Comparison of ENCODE assay signal across 26 mouse cellular contexts in genomic region chr7:133569194-133569880, GRCm38 (mm10). TPM values are rescaled to one million over a fixed set of nuclear protein-coding genes. Genes with fewer than 3 reads are reported as not detected.
DNase-seq lines count a peak whose midpoint lies in the region; ATAC-seq and TF ChIP-seq lines count a peak whose summit lies in the region.
"Had no signal": no experiment of that assay in that cellular context is flagged by ENCODE, and none has a peak within 500 bp of the region (broad histone marks: within the 10 kb centered on the region; RNA-seq: fewer than 3 reads in every experiment).

No protein-coding gene starts in this region.

- H3K9me3 ChIP-seq in kidney, postnatal 0 days (replicated peaks; ENCODE audit: low read length): no peaks in the 10 kb centered on the region
- H3K9me3 ChIP-seq in limb, embryonic 11.5 days (ENCODE audit: control insufficient read depth, low read length): no peaks in the 10 kb centered on the region
- H3K9me3 ChIP-seq: embryonic facial prominence, embryonic 15.5 days had no signal

- no peak overlapping the region for H3K4me3 ChIP-seq in kidney, postnatal 0 days (replicated peaks; ENCODE audit: low read depth, low read length)
- H3K4me3 ChIP-seq in limb, embryonic 11.5 days (ENCODE audit: low read depth, low read length): no peak overlapping the region
- H3K4me3 ChIP-seq: embryonic facial prominence, embryonic 15.5 days; heart, adult 2 months had no signal

- H3K36me3 ChIP-seq in kidney, postnatal 0 days (ENCODE audit: insufficient read depth, low read length): no peaks in the 10 kb centered on the region
- no peaks in the 10 kb centered on the region for H3K36me3 ChIP-seq in limb, embryonic 11.5 days (ENCODE audit: control insufficient read depth, insufficient read depth, low read length)
- H3K36me3 ChIP-seq: embryonic facial prominence, embryonic 15.5 days had no signal

- DNase-seq in forelimb bud, embryonic 11.5 days (ENCODE audit: low read depth, low spot score): peak; percentile 54
- peak; percentile 24 for DNase-seq in kidney, adult 18-20 months
- peak; percentile 86 for DNase-seq in kidney, postnatal 0 days (ENCODE audit: low spot score)
- DNase-seq in limb, embryonic 11.5 days (ENCODE audit: low spot score): peak; percentile 58
- DNase-seq in gastrocnemius, postnatal 14 days: no peak
- no peak for DNase-seq in thymus, postnatal 25 days
- no peak for DNase-seq in right cerebral cortex, postnatal 10 days (ENCODE audit: low spot score in 2 of 2)
- DNase-seq: cerebellum, adult 18-20 months; cerebellum, postnatal 25 days; heart, adult 2 months; layer of hippocampus, adult 9-11 months; liver; lung, adult 18-20 months; lung, postnatal 36 days had no signal

- H3K4me2 ChIP-seq in kidney, postnatal 0 days (ENCODE audit: low read length): peak overlapping the region; percentile 44
- no peak overlapping the region; the same call in 1 of the 2 replicates for H3K4me2 ChIP-seq in limb, embryonic 11.5 days (ENCODE audit: low read depth, severe bottlenecking)
- H3K4me2 ChIP-seq: embryonic facial prominence, embryonic 15.5 days had no signal

- no peaks in the 10 kb centered on the region for H3K27me3 ChIP-seq in kidney, postnatal 0 days (ENCODE audit: insufficient read depth, low read length)
- H3K27me3 ChIP-seq in limb, embryonic 11.5 days (ENCODE audit: control insufficient read depth, insufficient read depth, low read length): no peaks in the 10 kb centered on the region
- H3K27me3 ChIP-seq: embryonic facial prominence, embryonic 15.5 days had no signal

- no peak for TF ChIP-seq CTCF in kidney, postnatal 0 days (IDR thresholded peaks at IDR 0.05; ENCODE audit: low read depth)

- WGBS in kidney, postnatal 0 days: 15% methylated on average over 16 of the region's 16 CpGs
- WGBS in limb, embryonic 11.5 days: 40% methylated on average over 16 of the region's 16 CpGs

- ATAC-seq in kidney, postnatal 0 days (replicated peaks; ENCODE audit: low FRiP score, low read depth): peak; percentile 91
- ATAC-seq in limb, embryonic 11.5 days (ENCODE audit: insufficient number of reproducible peaks, low FRiP score, low TSS enrichment, low read depth): peak; percentile 68; the same call in 1 of the 2 replicates

- H3K9ac ChIP-seq in kidney, postnatal 0 days (ENCODE audit: low read depth, low read length): no peak overlapping the region
- H3K9ac ChIP-seq in limb, embryonic 11.5 days (ENCODE audit: low read length): no peak overlapping the region
- H3K9ac ChIP-seq: embryonic facial prominence, embryonic 15.5 days had no signal

- peak overlapping the region; percentile 73 for H3K27ac ChIP-seq in kidney, postnatal 0 days
- no peak overlapping the region for H3K27ac ChIP-seq in limb, embryonic 11.5 days (replicated peaks; ENCODE audit: low read depth, low read length)
- H3K27ac ChIP-seq: embryonic facial prominence, embryonic 15.5 days; heart, adult 2 months had no signal

- intact Hi-C loops in gastrocnemius, postnatal 14 days (cut with DNase I; ENCODE audit: low total_unique reads): no loop called here

- H3K4me1 ChIP-seq in kidney, postnatal 0 days (replicated peaks; ENCODE audit: insufficient read depth, low read length): peaks cover 24% of the 10 kb centered on the region; the same call in 1 of the 2 replicates
- H3K4me1 ChIP-seq in limb, embryonic 11.5 days (ENCODE audit: control insufficient read depth, insufficient read depth, low read length): 0 out of 2 replicates have a peak, but pooled peaks cover 4% of the 10 kb centered on the region
- H3K4me1 ChIP-seq: embryonic facial prominence, embryonic 15.5 days had no signal

RNA-seq across cellular contexts. Expression of gene Tex36, which starts 32.6 kb away (rescaled TPM):
- 0.32 TPM in 1 of 2 replicates, not detected in the other for polyA plus RNA-seq in kidney, postnatal 0 days (2015; fragmentation: Nextera tagmentation; extraction: Ambion mirVana)
- polyA plus RNA-seq in limb, embryonic 11.5 days (2014; fragmentation: Nextera tagmentation; extraction: Ambion mirVana): 0.16 TPM in 1 of 2 replicates, not detected in the other
- total RNA-seq in gastrocnemius, postnatal 14 days (2021): not detected
- total RNA-seq: adrenal gland, postnatal 4 days; gastrocnemius, adult 8-10 months; heart, adult 2 months; left cerebral cortex, adult 8-10 months; megakaryocyte-erythroid progenitor cell, adult 5-6 weeks; midbrain, postnatal 0 days had no signal
- polyA plus RNA-seq: C2C12; embryonic facial prominence, embryonic 15.5 days; frontal cortex, adult 2 months; heart, adult 2 months; heart, postnatal 0 days; hindbrain, embryonic 11.5 days; neural tube, embryonic 11.5 days; small intestine, adult 2 months had no signal

Comparison
In these comparisons a context has a peak if more than half of its experiments do, and no peak if none do; other contexts are left out.
1. DNase-seq: peak in forelimb bud, embryonic 11.5 days (single experiment), kidney, adult 18-20 months (single experiment), kidney, postnatal 0 days (single experiment) and limb, embryonic 11.5 days (single experiment); none in gastrocnemius, postnatal 14 days (single experiment), thymus, postnatal 25 days (single experiment) and right cerebral cortex, postnatal 10 days (0 of 2).